Mouse (Mus musculus): ENCODE results near the gene Tpp2.

DNA sequence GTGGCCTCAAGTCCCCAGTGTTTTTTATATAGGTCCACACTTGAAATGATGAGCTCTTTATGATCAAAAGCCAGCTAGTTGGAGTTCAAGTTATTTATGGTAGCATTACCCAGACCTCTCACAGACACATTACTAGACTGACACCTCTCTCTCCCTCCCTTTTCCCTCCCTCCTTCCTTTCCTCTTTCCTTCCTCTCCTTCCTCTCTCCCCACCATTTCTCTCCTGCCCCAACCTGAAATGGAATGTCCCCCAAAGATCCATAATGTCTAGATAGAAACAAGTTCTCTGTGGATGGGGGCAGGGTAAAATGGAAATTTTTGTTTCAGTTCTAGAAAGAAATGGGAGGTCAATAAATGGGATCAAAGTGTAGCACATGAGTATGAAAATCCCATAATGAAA, 86.5 kb downstream of the Tpp2 start, which contains the start of gene Mettl21c:
- no peak for TF ChIP-seq POLR2A (IDR thresholded peaks at IDR 0.05; ENCODE audit: control insufficient read depth, low read depth, low read length)
- no peak for TF ChIP-seq CTCF (IDR thresholded peaks at IDR 0.05; ENCODE audit: control insufficient read depth, insufficient read depth, insufficient replicate concordance, low read depth, low read length)
